Mouse (Mus musculus) heart, adult 2 months (tissue): Measurements from ENCODE around the gene Reln.

ENCODE experiments used
- CTCF ChIP-seq: fragments of 200-600 bp; IDR thresholded peaks from 2 replicates; pipeline ENCODE4 v1.8.1; 2022; ENCODE audit warnings: antibody characterized with exemption, mild to moderate bottlenecking, moderate library complexity
- POLR2A ChIP-seq: fragments of 200-500 bp; IDR thresholded peaks from 2 replicates; pipeline ENCODE4 v1.6.1; 2011; ENCODE audit warnings: mild to moderate bottlenecking, low read depth, low read length, control low read depth; ENCODE audit not compliant: insufficient read depth

DNA sequence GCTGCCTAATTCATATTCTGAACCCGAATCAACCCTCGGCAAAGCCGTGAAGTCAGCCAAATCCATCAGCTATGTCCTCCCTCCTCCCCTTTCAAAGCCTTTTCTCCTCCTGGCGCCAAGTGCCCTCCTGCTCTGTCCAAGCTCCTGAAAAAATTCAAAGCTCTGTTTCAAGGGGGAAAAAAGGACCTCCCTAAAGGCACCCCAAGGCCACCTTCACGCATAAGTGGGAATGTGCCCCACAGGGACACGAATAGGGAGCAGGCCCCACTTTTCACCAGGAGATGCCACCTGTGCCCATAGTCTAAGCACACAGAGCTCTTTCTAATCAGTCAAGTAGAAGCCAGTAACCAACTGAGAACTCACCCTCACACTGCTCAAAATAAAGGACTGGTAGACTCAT is 96.7 kb downstream of the Reln start:
- TF ChIP-seq CTCF (no peak), POLR2A (no peak)
